Mouse (Mus musculus) cerebellum, adult 9-11 months (tissue): ENCODE measurements around the gene Cacnb1.
A peak's percentile ranks its signal among the peaks of the same experiment; 100 is the strongest.

Experiments
- DNase-seq: peaks from one replicate; pipeline ENCODE4 v3.0.0; 2022

Gene Cacnb1

DNA sequence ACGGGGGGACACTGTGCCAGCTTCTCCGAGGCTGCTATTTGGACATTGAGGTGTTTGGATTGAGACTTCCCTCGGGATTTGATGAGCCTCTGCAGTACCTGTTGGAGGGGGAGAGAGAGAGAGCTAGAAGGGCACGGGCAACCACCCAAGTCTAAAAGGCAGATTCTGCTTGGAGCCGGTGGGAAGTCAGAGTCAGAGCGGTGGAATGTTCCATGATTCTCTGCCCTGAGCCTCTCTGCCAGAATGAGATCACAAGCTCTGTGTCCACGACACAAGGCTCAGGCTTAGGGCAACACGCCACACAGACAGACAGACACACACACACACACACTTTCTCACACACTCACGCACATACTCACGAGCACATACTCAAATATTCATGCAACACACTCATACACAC lies 17.1 kb downstream of the Cacnb1 start:
- DNase-seq, result no peak

DNA sequence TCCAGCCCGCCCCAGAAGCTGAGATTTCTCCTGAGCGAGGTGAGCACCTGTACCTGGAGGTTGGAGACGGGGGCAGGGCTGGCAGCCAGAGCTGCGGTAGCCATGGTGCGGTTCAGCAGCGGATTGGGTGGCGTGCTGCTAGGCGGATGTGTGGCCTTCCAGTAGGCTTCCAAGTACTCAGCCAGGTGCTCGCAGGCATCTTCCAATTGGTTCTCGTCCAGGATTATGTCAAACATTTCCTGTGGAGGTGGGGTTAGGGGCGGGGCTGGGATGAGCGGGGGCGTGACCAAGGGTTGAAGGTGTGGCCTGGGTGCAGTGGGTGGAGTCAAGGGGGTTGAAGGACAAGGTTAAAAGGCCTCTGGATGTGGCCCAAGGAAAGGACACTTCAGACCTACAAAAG lies 17.8 kb downstream of the Cacnb1 start:
- no peak for DNase-seq

DNA sequence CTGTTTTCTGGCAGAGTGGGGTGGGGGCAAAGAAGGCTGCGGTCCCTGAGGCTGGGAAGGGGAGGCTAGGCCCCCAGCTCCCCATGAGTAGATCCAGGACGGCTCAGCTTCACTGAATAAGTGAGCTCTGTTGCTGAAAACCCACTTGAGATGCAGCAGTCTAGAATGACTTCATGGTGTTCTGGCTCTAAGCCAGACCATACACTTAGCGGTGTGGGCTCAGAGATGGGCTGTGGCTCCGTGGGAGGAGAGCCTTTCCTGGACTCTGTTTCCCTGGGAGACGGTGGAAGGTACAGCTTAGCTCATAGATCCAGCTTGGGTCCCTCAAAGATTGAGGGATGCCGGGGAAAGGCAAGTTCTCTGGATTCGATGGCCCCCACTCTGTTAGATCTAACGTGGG lies 18.7 kb downstream of the Cacnb1 start:
- DNase-seq, result no peak

DNA sequence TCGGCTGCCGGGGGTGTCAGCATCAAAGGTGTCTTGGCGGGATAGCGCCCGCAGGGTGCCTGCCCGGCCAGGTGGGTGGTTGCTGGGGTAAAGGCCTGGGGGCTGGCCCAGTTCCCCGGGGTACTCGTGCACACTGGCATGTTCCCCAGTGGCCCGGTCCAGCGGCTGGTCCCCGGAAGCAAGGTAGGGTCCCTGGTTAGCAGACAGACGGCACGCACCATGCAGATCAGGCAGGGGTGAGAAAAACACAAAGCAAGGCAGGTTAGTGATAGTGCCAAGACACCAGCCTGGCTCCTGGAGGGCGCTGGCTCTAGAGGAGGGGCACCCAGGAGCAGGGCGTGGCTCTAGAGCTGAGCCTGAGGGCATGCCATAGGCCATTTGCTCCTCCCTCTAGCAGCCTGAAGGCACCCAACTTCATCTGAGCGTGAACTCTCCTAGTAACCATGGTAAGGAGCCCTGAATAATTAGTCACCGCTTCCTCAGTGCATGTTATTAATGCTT lies 19.6 kb downstream of the Cacnb1 start:
- peak; percentile 49 for DNase-seq

DNA sequence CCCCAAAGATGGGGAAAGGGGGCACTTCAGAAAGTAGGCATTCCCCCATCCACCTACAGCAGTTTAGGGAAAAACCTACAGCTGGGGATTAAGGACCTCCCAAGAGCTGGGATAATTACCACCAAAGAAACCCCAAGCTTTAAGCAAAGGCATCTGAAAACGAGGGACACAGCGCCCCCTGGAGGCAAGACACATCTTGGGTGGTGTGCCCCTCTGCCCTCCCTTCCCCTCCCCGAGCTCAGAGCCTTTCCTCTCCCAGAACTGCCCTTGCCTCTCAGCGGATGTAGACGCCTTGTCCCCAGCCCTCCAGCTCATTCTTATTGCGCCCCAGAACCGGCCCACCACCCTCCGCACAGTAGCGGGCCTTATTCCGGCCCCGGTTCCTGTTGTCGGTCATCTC lies 20.2 kb downstream of the Cacnb1 start:
- peak; percentile 73 for DNase-seq

DNA sequence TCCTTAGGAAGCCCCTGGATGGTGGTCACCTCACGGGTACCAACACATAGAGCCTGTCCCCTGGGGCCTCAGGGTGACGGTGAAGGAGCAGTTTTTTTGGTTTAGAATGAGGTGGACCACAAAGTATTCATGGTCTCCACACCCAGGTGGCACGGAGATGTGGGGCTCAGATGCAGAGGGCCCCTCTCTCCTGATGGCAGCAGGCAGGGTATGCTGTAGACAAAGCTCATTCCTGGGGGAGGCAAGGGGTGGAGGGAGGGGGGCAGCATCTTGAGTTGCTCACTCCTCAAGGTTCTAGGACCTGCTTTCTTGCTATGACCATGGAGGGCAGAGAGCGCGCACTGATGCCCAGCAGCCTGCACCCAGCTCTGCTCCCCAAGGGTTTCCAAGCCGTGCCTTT lies 20.8 kb downstream of the Cacnb1 start:
- no peak for DNase-seq

DNA sequence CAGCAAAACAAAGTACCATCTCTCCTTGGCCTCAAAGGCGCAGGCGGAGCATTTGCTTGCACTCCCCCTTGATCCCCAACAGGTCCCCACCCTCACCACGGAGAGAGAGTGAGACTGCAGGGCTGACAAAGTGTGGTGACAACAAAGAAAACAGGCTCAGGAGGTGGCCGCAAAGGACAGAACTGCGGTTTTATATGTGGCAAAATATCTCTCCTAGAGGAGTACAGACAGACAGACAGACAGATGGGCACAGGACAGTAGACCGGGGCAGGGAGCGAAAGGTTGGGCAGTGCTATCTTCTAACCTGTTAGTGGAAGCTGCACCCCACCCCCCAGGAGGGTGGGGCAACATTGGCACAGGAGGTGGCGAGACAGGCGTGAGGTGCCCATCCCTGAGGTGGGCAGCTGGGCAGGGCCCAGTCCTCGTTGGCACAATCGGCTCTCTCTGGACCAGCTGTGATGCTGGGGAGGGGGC lies 21.4 kb downstream of the Cacnb1 start:
- no peak for DNase-seq

DNA sequence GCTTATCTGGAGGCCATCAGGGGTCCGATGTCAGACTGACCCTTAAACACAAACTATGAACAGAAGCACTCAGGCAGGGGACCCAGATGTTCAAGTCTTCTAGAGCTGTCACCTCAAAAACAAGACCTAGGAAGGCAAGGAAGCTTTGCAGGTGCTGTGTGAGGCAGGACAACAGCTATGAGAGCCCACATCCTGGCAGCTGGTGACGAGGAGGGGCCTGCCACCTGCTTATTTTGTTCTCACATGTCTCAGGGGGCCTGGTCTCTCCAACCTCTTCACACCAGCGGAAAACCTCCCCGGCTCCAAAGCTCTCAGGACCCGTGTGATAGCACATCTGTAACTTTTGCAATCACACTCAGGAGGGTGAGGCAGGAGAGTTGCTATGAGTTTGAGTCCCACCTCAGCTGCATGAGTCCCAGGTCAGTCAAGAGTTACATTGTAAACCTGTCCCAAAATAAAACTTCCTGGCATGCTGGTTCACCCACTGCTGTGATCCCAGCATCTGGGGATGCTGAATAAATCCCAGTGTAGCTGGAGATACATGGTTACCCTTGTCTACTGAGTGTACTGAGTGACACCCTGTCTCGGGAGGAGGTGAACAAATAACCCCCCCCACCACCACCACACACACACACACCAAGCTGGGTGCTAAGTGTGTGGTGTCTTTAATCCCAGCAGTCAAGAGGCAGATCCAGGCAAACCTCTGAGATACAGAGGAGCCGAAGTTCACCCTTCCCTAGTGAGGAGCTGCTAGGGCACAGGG lies 22.3 kb downstream of the Cacnb1 start:
- no peak for DNase-seq

DNA sequence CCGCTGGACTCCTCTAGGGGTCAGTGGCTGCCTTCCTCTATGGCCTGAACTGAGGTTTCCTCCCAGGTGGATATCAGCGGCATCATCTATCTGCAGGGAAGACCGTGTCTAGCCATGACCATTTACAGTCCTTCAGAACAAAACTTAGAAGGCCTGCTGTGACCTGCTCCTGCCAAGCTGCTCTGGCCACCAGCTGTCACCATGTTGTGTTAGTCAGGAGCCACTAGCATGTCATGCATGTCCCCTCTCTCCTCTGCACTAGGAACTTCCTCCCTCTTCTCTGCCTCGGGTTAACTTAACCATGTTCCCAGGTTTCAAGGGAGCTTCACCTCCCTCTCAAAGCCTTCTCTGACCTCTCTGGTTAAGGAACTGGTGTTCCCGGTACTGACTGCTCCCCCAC lies 23.1 kb downstream of the Cacnb1 start:
- DNase-seq, result no peak

DNA sequence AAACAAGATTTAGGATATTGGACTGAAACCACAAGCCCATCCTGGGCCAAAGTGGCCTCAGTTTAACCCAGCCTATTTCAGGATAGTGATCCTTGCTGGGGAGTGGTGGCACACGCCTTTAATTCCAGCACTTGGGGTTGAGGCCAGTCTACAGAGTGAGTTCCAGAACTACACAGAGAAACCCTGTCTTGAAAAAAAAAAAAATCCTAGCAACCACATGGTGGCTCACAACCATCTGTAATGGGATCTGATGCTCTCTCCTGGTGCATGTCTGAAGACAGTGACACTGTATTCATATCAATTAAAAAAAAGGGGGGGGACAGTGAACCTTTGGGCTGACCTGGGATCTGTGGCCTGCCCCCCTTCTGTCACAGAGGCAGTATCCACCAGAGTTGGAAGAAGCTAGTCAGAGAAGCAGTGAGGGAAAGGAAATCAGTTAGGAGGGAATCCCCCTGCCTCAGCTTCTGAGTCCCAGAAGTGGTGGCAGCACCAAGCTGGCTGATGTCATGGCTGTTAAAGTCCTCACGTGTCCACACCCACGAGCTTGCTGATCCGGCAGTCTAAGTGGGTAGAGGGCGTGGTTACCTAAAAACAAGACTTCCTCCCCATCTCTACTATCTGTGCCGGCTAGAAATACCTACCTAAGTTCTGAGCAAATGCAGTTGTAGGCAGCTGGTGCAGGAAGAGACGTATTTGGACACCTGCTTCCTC lies 23.8 kb downstream of the Cacnb1 start:
- no peak for DNase-seq

DNA sequence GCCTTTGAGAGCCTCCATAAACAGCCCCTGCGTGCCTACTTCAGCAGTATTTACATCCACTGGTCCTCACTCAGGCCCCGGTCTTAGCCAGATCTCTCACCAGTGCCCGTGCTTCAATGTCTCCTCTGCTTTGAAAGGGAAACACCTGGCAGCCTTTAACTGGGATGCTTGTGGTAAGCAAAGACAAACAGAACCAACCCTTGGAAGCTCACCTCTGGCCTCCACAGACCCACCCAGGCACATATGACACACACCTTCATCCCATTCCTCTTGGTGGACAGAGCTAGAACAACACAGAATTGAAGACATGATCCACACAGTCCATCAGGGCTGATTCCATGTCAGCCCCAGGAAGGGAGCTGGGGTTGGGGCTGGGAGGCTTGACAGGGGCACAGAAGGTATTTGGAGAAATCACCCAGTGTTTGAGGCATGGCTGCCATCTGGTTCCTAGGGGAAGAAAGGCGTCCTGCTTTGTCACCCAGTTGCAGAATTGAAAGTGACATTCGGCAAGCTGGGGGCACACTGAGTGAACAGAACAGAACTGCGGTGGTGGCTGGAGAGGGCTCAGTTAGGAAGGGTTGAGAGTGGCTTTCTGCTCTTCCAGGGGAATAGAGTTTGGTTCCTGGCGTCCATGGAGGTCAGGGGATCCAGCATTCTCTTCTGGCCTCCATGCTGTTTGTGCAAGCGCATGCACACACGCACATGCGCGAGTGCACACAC lies 24.6 kb downstream of the Cacnb1 start:
- no peak for DNase-seq

DNA sequence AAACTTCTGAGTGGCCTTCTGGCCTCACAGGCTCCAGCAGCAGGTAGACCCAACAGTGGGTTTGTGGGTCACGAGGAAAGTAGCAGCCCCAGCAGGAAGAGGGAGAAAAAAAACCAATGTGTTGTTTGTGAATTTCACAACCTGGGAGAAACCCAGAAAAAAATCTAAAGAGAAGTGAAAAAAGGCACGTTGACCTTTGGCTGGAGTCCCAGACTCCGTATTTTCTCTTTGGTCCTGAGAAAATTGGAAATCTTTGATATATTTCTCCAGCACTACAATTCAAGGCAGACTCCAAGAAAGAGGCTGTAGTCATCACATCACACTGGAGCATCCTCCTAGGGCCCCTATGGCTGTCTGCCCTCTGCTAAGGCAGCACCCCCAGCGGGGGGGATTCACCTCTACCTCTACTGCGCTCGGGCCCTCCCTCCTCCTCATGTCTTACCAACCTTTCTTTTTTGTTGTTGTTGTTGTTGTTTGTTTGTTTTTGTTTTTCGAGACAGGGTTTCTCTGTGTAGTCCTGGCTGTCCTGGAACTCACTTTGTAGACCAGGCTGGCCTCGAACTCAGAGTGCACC lies 25.4 kb downstream of the Cacnb1 start:
- DNase-seq, result no peak

DNA sequence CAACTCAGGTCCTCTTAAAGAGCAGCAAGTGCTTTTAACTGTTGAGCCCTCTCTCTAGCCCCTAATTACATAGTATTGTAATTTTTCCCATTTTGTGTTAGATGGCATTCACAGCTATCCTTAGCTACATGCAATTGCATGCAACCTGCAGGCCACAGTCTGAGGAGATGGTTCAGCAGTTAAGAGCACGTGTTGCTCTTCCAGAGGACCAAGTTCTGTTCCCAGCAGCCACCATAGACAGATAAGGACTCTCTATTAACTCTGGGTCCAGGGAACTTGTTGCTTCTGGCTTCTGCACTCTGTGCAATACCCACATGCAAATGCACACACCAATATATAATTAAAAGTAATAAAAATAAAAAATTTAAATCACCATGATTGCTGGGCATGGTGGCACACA lies 26.1 kb downstream of the Cacnb1 start:
- DNase-seq, result no peak

DNA sequence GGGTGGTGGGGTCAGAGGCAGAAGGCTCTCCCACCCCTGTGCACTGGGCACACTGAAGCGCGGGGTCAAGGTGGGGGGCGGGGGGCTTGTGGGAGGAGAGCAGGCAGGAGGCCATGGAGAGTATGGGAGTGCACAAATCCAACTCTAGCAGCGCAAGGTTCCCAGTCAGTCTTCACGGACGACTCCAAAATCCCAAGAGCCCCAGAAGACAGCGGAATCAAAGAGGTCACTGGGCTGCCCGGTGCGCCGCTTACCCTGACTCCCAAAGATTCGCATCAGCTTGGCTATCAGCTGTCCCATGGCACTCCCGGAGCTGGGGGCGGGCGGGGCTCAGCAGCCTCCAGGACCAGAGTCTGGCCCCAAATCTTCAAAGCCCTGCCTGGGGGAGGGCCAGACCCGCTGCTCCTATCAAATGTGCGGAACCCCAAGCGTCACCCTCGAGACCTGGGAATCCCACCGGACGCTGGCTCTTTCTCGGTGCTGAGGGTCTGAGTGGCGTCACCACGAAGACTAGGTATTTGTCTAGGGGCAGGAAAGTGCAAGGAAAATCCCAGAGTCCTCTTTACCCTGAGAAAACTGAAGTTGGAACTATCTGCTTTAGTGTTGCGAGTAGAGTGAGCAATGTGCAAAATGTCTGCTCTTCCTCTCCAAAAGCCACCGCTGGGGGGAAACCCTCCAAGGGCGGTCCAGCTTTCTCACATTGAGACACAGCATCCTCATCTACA lies 27.1 kb downstream of the Cacnb1 start, which contains the start of gene Arl5c:
Gene Arl5c, minus strand, starts transcription at position 618 of the 725 bp plus-strand sequence.
- no peak for DNase-seq

DNA sequence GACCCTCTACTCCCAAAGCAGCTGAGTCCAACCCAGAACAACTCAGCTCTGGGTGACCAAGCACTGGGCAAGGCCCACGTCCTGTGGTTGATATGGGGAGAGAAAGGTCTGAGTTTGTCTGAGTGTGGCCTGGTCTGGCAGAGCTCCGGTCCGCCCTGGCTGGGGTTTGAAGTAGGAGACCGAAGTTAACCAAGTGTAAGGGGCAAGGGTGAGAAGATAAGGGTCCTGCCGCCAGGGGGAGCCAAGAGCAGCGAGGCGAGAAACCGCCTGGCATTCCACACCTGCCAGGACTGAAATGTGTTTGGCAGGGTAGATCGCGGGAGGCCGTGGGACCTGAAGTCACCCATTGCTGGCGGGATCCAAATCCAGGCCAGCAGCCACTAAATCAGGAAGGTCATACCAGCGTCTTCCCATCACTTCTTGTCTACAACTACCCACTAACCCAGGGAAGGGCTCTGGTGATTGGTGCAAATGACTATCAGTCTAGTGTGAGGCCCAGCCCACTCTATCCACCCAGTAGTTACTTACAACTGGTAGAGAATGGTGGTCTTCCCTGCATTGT lies 28.2 kb downstream of the Cacnb1 start:
- DNase-seq, result peak; percentile 68

DNA sequence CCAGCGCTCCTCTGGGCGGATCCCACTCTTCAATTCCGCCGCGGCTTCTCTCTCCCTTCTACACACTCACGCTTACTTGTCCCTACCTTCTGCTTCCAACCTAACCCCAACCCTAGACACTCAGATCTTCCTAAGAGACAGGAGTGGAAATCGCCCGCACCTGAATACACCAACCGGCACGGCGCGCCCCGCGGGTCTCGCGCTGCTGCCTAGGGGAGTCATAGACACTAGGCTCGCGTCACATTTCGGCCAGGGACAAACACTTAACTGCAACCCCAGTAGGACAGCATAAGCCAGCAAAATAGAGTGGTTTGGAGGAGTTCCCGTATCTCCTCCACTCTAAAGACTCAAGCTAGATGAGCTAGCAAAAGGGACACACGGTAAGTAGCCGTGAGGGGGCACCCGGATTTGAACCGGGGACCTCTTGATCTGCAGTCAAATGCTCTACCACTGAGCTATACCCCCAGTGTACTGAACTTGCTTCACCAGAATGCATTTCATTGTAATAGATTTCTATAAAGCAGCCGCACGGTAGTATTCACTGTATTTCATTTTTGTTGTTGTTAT lies 34.2 kb downstream of the Cacnb1 start:
- DNase-seq, result peak; percentile 89

DNA sequence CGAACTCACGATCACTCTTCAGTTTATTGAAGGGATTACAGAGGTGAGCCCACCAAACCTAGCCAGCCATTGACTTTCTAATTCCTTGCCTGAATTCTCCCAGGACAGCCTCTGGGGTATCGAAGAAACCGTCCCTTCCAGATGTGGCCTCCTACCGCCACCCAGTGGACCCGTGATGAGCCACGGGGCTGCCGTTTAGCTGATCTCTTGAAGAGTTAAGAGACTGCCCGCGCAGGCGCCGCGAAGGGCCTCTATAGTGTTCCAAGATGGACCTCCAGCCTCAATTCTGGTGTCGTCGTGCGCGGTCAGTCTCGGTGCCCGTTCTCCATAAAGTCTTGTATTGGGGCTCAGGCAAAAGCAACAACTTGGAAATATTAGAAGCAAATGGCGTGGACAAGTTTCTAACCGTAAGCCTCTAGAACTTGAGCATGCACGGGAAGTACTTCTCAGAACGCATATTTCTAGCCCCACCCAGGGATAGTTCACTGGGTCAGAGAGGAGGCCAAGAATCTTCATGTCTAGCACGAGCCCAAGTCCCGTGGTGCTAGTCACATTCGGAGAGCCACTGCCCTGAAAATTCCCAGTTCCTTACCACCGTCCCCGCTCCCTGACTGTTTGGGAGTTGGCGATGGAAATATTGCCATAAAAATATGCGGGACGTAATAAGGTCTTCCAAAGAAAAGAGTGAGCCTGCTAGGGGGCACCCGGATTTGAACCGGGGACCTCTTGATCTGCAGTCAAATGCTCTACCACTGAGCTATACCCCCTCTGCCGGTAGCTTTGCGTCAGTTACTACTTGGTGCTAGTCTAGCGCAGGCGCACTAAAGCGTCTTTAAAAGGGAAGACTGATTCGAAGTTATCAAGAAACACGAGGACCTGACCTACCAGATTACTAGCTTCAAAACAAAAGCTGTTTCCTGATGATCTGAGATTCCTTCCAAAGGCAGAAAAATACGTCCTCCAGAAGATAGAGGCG lies 35.0 kb downstream of the Cacnb1 start:
- peak; percentile 92 for DNase-seq

DNA sequence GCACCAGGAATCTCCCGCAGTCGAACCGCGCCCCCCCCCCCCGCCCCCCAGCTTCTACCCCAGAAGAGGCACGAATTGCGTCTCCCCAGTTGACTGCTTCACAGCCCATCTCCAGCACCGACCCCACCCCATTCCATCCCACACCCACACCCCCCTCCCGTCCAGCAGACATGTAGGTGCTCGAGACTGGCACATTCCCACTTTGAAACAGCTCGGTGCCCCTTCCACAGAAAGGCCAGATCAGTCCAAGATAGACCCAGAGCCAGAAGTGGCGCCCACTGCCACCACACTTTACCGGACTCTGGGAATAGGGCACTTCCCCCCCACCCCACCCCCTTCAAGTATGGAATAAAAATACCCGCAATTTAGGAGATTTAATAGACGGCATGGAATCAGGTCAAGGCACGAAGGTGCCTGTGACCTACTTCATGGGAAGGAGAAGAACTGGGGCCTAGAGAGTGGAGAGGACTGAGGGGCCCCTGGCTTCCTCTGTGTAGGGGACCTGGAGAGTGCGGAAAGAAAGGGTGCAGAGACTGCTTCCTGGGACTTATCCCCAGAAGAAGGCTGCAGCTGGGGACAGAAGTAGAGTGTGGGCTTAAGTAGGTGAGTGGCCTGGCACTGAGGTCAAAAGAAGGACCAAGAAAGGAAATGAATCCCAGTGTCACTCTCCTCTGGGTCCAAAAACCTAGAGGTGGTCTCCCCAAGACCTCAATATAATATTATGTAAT lies 35.9 kb downstream of the Cacnb1 start:
- DNase-seq, result no peak
